Mouse (Mus musculus) cerebellum, adult 18-20 months (tissue): Measurements from ENCODE around the gene Magi1.
A peak's percentile ranks its signal among the peaks of the same experiment; 100 is the strongest.

Source experiments
- DNase-seq, 2 experiments: peaks; one replicate each; pipeline ENCODE4 v3.0.0; 2021

Magi1 gene

DNA sequence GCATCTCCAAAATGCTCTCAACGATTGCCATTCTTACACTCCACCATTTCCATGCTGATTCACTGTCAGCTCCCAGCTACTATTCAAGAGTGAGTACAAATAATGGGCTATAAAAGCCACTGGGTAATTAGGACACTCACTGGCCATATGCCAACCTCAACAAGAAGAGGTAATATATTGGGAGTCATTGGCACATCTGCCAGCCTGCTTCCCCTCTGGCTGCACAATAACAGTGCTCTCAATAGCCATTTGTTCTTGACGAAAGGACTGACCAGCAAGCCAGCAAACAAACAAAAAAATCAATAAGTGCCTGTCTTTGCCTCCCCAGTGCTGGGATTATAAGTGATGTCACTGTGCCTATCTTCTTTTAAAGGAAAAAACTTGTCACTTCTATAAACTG is 326.5 kb downstream of the Magi1 start:
- DNase-seq: no peak

DNA sequence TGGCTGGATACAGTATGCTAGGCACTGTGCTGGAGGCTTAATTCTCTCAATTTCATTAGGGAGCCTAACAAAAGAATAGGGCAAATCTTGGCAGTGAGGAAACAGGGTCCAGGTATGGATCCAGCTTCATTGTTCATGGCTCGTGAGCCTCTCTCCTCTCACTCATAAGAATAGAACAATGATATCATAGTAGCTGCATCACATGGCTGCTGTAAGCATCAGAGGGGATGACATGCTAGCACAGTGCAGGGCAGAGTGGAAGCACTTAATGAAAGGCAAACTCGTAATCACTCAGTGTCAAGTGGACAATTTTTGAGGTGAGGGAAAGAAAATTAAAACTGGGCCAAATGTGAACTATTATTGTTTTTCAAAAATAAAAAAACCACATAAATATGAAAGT is 337.1 kb downstream of the Magi1 start:
- DNase-seq: no peak

DNA sequence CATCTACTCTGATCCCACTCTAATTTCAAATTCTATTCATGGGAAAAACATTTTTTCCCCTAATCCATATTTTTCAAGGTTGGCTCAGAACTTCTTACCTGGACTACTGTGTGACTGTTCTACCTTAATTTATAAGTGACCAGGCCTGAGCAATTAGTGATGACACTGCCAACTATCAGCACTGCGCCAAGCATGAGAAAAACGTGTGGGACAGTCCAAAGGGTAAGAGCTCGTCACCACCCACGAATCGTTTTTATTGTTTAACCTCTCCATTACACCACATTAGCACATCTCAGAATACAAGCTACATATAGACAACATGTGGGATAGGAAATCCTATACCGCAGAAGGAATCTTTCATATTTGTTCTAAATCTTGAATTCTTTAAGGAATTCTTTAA is 347.4 kb downstream of the Magi1 start:
- DNase-seq: no peak

DNA sequence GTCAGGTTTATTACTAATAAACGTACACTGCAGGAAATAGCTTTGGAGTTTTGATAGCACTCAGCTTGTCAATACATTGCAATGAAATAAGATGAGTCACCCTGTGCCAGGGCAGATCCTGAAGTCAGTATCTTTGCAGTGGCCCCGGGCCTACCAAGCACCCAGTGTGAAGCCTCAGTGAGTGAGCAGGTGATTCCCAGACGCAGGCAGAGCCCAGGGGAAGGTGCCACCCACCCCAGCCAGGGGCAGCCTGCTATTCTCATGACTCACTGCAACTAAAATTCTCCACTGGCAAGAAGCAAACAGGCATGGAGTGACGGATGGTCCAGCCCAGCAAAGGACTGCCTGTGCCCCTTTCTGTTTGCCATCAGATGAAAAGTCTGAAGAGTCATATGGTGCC is 347.9 kb downstream of the Magi1 start:
- no peak for DNase-seq

DNA sequence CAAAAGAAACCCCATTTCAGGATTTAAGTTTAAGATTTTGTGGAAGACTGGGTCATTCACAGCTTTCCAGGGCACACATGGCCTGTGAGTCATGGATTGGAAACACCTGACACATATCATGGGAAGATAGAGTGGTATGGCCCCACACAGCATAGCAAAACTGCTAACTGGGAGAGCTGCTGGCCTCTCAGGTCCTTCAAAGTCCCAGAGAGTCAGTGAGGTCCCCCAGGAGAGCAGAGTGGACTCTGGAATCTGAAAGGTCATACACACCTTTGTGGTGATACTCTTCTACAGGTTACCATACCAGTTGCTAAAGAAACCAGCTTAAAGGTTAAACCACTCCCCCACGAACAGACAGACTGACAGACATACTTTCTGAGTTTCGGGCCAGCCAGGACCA is 349.0 kb downstream of the Magi1 start:
- no peak for DNase-seq

DNA sequence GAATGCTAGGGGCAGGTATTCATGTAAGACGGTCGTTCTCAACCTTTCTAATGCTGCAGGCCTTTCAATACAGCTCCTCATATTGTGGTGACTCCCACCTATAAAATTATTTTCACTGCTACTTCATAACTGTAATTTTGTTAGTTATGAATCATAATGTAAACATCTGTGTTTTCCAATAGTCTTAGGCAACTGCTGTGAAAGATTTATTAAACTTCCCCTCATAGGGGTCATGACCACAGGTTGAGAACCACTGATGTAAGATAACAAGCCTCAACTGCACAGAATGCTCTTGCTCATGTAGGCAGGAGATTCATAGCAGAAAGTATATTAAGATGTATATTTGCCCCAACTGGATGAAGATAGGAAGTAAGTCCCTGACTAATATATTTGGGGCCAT is 359.1 kb downstream of the Magi1 start:
- DNase-seq: no peak

DNA sequence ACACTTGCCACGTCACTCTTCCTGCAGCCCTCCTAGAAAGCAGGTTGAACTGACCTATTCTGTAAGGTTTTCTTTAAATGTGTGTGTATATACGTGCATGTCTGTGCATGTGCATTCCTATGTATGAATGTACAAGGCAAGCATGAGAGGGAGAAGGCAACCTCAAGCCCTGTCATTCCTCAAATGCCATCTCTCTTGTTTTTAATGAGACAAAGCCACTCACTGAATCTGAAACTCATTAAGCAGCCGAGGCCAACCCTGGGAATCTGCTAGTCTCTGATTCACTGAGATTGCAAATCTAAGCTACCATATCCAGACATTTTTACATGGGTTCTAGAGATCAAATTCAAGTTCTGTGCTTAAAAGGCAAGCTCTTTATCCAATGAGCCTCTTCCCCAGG is 359.7 kb downstream of the Magi1 start:
- DNase-seq: no peak

DNA sequence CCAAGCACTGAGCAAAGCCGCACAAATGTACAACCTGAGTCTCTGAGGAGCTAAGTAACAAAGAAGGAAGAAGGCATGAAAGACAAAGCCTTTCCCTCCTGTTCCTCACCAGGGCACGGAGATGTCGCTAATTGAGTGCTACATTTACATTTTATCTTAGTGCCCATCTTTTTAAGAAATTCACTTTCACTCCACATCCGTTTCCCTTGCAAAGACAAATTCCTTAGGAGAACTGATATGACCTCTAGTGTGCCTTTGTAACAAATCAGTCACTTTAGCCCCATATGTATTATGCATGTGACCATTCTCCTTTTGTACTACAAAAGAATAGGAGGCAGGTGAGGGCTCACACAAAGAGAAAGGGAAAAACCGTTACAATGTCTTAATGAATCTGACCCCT is 360.4 kb downstream of the Magi1 start:
- DNase-seq: no peak

DNA sequence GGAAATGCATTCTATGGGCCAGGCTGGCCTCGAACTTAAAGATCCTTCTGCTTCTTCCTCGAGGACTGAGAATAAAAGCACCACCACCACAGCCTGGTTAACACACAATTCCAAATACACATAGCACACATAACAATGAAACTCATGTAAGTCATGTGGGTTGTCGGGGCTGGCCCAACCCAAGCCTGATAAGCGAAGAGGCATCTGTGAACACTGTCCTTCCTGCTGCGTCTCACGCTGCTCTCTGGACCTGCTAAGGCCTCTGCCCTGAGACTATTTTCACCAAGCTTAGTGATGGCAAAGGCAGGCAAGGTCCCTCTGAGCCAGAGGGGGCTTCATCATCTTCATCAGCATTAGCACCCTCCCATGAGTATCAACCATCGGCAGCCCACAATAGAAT is 360.8 kb downstream of the Magi1 start:
- DNase-seq: no peak

DNA sequence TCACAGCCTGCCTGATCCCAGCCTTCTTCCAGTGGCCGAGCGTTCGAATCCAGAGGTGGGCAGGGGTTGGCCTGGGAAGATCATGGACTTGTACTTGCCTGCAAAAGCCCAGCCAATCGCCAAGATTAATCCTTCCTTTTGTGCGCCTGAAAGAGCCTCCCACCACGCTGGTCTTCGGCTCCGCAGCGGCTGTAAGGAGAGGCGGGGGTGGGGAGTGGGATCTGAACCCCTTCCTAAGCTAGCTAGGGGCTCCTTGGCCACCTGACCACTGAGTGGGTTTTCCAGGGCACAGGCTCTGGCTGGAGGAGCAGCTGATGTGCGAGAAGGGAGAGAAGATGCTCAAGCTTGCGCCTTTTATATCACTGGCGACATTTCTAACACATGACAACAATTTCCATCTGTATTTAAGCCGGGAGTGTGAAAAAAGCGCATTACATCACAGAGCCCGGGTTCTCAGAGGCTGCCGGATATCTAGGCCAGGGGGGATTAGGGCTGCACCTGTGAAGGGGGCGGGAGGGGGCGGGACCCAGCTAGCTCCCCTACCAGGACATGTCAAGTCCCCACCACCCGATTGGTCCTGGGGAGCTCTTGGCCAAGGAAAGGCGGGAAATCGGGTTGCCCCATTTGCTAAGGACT is 370.4 kb downstream of the Magi1 start:
- DNase-seq: peak; percentile 49 to 51

DNA sequence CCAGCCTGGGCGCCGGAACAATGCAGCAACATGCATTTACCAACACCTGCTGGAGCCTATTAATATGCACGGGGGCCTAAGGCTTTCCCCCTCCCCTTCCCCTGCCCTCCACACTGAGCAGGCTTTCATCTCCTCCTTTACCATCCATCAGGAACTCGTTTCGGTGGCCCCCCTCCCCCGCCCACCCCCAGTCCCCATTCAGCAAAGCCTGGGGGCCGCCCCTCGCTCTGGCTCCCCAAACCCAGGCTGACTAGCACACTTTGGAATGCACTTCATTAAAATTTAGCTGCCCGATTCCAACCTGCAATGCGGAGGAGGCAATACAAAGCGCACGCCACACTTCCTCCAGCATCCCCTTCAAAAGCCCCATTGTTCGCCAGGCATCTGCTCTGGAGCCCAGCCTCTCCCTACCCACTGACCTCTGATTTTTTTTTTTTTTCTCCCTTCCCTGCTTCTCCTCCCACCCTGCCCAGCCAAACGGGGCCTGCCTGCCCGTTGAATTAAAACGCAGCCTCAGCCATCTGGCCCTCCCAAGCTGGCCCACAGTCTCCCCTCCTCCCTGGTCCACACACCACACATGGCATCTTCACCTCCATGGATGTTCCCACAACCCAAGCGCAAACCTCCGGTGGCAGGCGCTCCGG is 371.0 kb downstream of the Magi1 start:
- peak; percentile 73 to 82 for DNase-seq

DNA sequence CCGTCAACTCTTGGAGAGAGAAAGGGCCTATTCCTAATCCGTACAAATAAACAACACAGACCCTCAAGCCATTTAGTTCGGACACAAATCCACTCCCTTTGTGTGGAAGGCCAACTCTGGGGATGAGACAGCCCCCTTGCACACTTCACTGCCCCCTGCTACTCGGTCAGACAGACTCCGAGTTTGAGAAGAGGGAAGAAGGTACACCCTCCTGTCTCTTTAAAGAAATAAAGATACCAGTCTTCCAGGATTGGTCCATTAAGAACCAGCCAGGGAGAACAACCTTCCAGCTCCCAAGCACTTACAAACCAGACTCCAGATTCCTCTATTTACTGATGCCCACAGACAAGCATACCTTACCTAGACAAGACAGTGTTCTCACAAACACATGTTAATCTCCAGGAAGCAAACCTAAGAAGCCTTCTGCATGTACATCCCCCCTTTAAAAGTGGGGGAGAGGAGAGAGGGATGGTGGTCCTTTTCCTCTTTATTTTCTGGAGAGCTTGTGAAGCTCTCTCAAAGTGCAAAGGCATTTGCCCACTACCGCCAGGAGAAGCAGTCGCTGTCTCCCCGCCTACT is 371.6 kb downstream of the Magi1 start:
- DNase-seq: peak; percentile 8 to 58

DNA sequence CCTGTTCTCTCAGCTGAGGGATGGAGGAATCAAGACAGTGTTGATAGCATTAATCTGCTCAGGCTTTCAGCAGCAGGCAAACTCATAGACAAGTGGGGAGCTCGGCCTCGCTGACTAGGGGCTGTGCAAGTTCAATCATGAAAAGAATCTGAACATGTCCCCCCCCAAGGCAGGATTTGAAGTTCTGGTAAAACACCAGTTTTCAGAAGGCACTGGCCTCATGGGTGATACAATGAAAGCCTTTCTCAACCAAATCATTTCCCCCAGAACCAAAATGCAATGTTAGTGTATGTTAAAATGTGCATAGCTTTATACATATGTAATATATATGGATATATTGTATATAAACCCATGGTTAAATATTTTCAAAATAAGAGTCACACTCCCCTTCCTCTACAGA is 372.3 kb downstream of the Magi1 start:
- no peak for DNase-seq

DNA sequence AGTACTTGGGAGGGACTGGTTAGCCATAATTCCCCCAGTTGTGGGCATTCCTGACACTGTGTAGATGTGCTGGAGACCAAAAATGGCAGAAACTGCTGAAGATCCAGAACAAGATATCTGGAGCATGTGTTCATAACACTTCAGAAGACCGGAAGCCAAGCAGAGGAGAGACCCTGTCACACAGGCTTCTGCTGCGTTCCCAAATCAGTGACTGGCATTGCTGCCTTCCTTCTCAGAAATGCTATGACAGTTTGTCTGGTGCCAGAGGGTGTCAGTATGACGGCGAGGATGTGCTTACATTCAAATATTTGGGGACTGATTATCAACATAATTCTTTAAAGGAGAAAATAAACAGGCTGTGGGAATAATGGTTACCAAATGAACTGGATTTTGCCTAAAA is 373.7 kb downstream of the Magi1 start:
- DNase-seq: no peak

DNA sequence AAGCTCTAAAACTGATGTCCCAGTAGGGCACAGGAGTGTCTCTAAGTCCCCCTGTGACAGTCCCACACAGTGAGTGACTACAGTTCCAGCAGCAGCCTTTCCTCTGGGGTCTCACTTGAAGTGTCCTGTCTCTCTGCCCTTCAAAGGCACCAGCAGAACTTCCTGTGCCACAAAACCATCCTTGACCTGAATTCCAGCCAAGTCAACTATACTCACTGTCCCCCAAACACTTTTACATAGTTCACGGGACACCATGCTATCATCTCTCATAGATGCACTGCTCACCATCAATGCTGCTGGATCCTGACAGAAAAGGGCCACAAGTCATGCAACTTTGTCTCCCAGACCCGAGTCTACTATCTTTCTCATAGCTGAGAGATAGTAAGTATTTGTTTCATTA is 378.7 kb downstream of the Magi1 start:
- DNase-seq: no peak

DNA sequence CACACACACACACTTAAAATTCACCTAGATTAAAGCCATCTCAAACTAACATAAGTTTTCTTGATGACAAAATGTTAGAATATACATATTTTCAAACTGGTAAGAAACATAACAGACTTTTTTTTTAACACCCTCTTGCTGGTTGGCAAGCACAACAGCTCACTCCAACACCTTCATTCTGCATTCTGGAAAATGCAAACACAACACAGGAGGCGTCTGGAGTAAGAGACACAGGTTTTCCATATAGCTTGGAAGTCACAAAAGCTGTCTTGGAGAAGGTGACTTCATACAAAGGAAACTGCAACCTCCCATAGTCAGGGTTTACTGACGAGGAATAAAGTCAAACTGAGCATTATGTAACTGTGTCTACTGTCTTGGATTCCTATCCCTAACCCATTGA is 381.5 kb downstream of the Magi1 start:
- no peak for DNase-seq

DNA sequence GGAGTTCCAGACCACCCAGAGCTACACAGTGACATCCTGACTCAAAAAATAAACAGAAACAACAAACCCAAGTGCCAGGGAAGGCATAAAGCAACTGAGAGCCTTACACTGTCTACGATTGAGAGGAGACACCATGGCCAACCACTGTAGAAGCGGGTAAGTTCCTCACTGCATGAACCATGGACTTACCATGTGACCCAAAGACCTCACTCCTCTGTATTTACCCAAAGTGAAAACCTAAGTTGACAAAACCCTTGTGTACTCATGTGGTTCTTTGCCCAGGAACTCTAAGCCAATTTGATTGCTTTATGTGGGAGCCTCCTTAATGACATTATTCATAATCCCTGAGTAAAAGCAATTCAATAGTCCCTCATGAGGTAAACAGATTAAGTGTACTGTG is 382.3 kb downstream of the Magi1 start:
- no peak for DNase-seq

DNA sequence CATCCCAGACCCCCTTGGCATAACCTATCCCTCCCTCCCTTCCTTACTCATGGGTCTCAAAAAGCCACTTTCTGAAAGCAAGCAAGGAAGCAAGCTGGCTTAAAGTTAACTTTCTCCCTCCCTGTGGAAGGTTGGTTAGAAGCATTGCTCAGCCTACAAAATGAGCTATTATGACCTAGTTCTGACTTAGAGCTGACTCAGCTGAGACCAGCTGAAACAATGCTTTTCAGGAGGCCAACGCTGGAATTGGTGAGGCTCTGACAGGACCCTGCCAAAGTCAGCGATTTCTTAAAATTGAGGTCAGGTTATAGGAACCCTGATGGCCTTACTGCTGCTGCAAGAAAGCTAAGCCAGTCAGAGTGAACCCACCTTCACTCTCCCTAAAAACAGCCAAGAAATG is 386.2 kb downstream of the Magi1 start:
- no peak for DNase-seq

DNA sequence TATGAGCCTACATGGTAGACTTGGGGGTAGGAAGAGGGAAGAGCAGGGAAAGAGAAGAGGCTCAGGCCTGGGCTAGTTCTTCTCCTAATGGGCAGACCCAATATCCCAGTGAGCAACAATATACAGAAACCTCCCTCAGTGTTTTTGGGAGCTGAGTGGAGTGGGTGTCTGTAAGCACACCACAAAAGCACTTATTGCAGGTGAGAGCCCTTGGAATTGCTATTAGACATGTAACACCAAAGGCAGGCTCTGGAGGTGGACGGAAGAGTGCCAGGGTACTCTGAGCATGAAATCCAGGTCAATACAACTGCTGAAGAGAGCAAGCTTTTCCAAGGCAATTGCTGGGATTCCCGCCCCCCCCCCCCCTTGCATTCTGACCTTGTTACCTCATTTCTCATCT is 388.0 kb downstream of the Magi1 start:
- DNase-seq: no peak

DNA sequence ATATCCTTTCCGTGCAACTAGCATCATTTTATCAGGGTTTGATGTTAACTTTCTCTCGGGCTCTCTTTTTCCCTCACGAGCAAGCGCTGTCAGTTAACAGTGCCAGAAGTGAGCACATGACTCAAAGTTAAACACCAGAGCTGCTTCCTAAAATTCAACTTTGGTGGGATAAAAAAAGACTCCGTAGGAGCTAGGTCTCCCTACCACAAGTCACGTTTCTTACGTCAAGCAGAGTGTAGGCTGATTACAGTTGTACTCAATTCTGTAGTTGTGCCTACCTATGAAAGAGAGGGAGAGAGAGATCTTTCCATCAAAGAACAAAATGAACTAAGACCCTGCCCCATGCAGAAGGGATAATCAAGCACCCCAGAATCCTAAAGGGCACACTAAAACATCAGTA is 389.8 kb downstream of the Magi1 start:
- no peak for DNase-seq

DNA sequence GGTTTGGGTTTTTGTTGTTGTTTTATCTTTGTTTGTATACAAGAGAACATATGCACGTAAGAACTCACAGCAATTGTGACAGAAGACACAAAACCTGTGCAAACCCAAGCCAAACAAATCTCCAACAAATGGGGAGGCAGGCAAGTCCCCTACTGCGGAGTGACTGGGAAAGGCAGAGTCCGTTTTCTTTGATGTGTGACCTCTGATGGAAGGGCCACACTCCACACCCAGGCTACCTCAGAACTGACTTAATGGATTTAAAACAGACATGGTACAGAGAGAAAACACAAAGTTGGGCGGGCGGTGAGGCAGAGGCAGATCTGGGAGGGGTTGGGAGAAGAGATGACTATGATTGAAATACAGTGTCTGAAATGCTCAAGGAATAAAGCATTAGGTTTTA is 390.8 kb downstream of the Magi1 start:
- no peak for DNase-seq

DNA sequence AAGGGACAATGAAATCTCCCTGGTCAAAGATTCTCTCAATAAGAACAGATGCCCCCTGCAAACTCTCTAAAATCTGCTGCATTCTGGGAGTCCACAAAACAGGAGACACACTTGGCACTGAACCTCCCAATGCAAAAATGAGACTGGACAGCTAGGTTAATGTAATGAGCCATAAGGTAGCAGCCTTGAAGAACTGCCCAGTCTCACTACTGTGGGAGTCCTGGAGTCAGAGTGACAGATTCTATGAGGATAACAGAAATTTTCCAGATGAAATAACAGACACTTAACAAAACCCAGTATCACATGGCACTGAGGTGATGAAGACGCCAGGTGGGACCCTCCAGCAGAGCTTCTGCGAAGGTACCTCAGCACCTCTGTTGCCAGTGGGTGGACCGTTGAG is 393.7 kb downstream of the Magi1 start:
- DNase-seq: no peak

DNA sequence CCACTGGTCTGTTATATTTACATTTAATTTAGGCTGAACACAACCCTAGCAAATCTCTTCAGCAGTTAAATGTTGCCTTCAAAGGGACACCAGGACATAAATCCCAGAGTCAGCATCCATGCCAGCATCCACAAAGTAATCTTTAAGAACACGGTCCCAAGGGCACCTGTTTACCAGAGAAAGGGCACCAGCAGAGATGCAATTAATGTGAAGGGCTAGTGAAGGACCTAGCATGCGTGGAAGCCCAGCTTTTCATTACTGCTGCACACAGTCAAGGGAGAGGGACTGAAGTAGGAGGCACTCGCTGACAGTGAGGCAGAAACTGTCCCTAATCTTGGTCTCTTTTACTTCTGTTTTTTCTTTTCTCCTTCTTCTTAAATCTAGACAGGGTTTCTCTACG is 406.4 kb downstream of the Magi1 start:
- DNase-seq: no peak

DNA sequence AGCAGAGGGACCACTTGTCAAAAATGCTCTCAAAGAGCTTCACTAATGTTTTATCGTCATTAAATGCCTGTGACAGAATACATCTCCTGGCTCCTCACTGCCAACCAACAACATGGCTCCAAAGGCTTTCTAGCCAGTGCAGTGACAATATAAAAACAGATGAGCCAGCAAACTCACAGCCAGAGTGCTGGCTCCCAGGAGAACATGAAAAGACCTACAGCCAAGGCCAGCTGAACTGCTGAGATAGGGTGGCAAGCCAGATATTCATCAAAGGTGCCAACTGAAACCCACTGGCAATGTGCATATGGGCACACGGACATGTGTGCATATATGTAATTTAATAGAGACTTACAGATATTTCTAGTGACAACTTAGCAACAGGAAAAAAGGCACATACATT is 408.8 kb downstream of the Magi1 start:
- DNase-seq: no peak

DNA sequence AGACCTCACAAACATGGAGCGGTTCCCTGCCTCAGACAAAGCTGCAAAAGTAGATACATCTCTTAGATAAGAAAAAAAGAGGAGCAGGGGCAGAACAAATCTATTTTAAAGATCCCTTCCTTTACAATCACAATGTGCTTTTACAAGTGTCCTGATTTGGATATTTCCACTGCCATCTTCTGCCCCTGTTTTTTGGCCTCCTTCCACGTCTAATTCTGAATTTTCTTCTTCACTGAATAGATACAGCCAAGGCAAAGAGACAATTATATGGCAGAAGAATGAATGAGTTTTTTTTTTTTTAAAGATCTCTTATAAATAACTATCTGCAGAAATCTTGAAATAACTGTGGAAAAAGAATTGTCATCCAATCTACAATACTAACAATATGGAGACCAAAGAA is 409.3 kb downstream of the Magi1 start:
- no peak for DNase-seq
